Mouse (Mus musculus): ENCODE results near the gene Slc25a30.
"Not testable (repeated sequence)": the region's sequence is repeated elsewhere in the genome, so short reads cannot be mapped to it uniquely, and the experiment has no call there.

Slc25a30 gene

GRCm38 (mm10) chr14:75795918-75796317 is 9.1 kb upstream of the Slc25a30 start:
- in situ Hi-C loops (cut with MboI; ENCODE audit: low pct_unique_long_range_greater_than_20kb in 1 of 2, low sequenced_read_pairs in 2 of 2, unreplicated experiment in 1 of 2), result no loop called here

GRCm38 (mm10) chr14:75794726-75795125 is 7.9 kb upstream of the Slc25a30 start:
- in situ Hi-C loops (cut with MboI; ENCODE audit: low pct_unique_long_range_greater_than_20kb in 1 of 2, low sequenced_read_pairs in 2 of 2, unreplicated experiment in 1 of 2), result no loop called here

- in situ Hi-C loops (cut with MboI; ENCODE audit: low pct_unique_long_range_greater_than_20kb in 1 of 2, low sequenced_read_pairs in 2 of 2, unreplicated experiment in 1 of 2), result no loop called here
Observed at GRCm38 (mm10) chr14:75794324-75794723, 7.5 kb upstream of the Slc25a30 start.

GRCm38 (mm10) chr14:75793110-75793509 is 6.3 kb upstream of the Slc25a30 start:
- in situ Hi-C loops (cut with MboI; ENCODE audit: low pct_unique_long_range_greater_than_20kb in 1 of 2, low sequenced_read_pairs in 2 of 2, unreplicated experiment in 1 of 2), result no loop called here

- in situ Hi-C loops (cut with MboI; ENCODE audit: low pct_unique_long_range_greater_than_20kb in 1 of 2, low sequenced_read_pairs in 2 of 2, unreplicated experiment in 1 of 2), result no loop called here
Observed at GRCm38 (mm10) chr14:75791372-75791771, 4.5 kb upstream of the Slc25a30 start.

GRCm38 (mm10) chr14:75790411-75790996 is 3.7 kb upstream of the Slc25a30 start:
- in situ Hi-C loops (cut with MboI; ENCODE audit: low pct_unique_long_range_greater_than_20kb in 1 of 2, low sequenced_read_pairs in 2 of 2, unreplicated experiment in 1 of 2), result no loop called here

- in situ Hi-C loops (cut with MboI; ENCODE audit: low pct_unique_long_range_greater_than_20kb in 1 of 2, low sequenced_read_pairs in 2 of 2, unreplicated experiment in 1 of 2), result no loop called here
Observed at GRCm38 (mm10) chr14:75789291-75789690, 2.5 kb upstream of the Slc25a30 start.

GRCm38 (mm10) chr14:75787794-75788175 is 948 bp upstream of the Slc25a30 start:
- in situ Hi-C loops (cut with MboI; ENCODE audit: low pct_unique_long_range_greater_than_20kb in 1 of 2, low sequenced_read_pairs in 2 of 2, unreplicated experiment in 1 of 2), result no loop called here

GRCm38 (mm10) chr14:75786424-75786867 is 391 bp downstream of the Slc25a30 start:
- in situ Hi-C loops (cut with MboI; ENCODE audit: low pct_unique_long_range_greater_than_20kb in 1 of 2, low sequenced_read_pairs in 2 of 2, unreplicated experiment in 1 of 2), result no loop called here

GRCm38 (mm10) chr14:75779913-75780312 is 6.9 kb downstream of the Slc25a30 start:
- in situ Hi-C loops (cut with MboI; ENCODE audit: low pct_unique_long_range_greater_than_20kb in 1 of 2, low sequenced_read_pairs in 2 of 2, unreplicated experiment in 1 of 2), result no loop called here

GRCm38 (mm10) chr14:75776637-75777036 is 10.2 kb downstream of the Slc25a30 start:
- in situ Hi-C loops (cut with MboI; ENCODE audit: low pct_unique_long_range_greater_than_20kb in 1 of 2, low sequenced_read_pairs in 2 of 2, unreplicated experiment in 1 of 2), result no loop called here

GRCm38 (mm10) chr14:75773431-75773830 is 13.4 kb downstream of the Slc25a30 start:
- in situ Hi-C loops (cut with MboI; ENCODE audit: low pct_unique_long_range_greater_than_20kb in 1 of 2, low sequenced_read_pairs in 2 of 2, unreplicated experiment in 1 of 2), result no loop called here

GRCm38 (mm10) chr14:75772407-75772806 is 14.4 kb downstream of the Slc25a30 start:
- in situ Hi-C loops (cut with MboI; ENCODE audit: low pct_unique_long_range_greater_than_20kb in 1 of 2, low sequenced_read_pairs in 2 of 2, unreplicated experiment in 1 of 2), result not testable (repeated sequence)

GRCm38 (mm10) chr14:75771101-75771501 is 15.7 kb downstream of the Slc25a30 start:
- in situ Hi-C loops (cut with MboI; ENCODE audit: low pct_unique_long_range_greater_than_20kb in 1 of 2, low sequenced_read_pairs in 2 of 2, unreplicated experiment in 1 of 2), result no loop called here

- in situ Hi-C loops (cut with MboI; ENCODE audit: low pct_unique_long_range_greater_than_20kb in 1 of 2, low sequenced_read_pairs in 2 of 2, unreplicated experiment in 1 of 2), result no loop called here
Observed at GRCm38 (mm10) chr14:75769334-75769733, 17.5 kb downstream of the Slc25a30 start.

- in situ Hi-C loops (cut with MboI; ENCODE audit: low pct_unique_long_range_greater_than_20kb in 1 of 2, low sequenced_read_pairs in 2 of 2, unreplicated experiment in 1 of 2), result no loop called here
Observed at GRCm38 (mm10) chr14:75768275-75768608, 18.6 kb downstream of the Slc25a30 start.

GRCm38 (mm10) chr14:75767492-75768274 is 19.2 kb downstream of the Slc25a30 start:
- in situ Hi-C loops (cut with MboI; ENCODE audit: low pct_unique_long_range_greater_than_20kb in 1 of 2, low sequenced_read_pairs in 2 of 2, unreplicated experiment in 1 of 2), result no loop called here

GRCm38 (mm10) chr14:75761028-75761805 is 25.6 kb downstream of the Slc25a30 start:
- in situ Hi-C loops (cut with MboI; ENCODE audit: low pct_unique_long_range_greater_than_20kb in 1 of 2, low sequenced_read_pairs in 2 of 2, unreplicated experiment in 1 of 2), result no loop called here

GRCm38 (mm10) chr14:75758401-75758800 is 28.4 kb downstream of the Slc25a30 start:
- in situ Hi-C loops (cut with MboI; ENCODE audit: low pct_unique_long_range_greater_than_20kb in 1 of 2, low sequenced_read_pairs in 2 of 2, unreplicated experiment in 1 of 2), result no loop called here
